ENCODE assay signal across 9 mouse cellular contexts in genomic region chr8:69881261-69881865, GRCm38 (mm10). TPM values are rescaled to one million over a fixed set of nuclear protein-coding genes. Genes with fewer than 3 reads are reported as not detected.
A peak's percentile ranks its signal among the peaks of the same experiment; 100 is the strongest.
DNase-seq lines count a peak whose midpoint lies in the region; ATAC-seq and TF ChIP-seq lines count a peak whose summit lies in the region.
"Had no signal": no experiment of that assay in that cellular context is flagged by ENCODE, and none has a peak within 500 bp of the region (broad histone marks: within the 10 kb centered on the region; RNA-seq: fewer than 3 reads in every experiment).

No protein-coding gene starts in this region.

- peak overlapping the region; percentile 49 for H3K4me3 ChIP-seq in heart, embryonic 15.5 days
- peak overlapping the region; percentile 49 to 55 for H3K4me3 ChIP-seq in ES-E14 (ENCODE audit: insufficient read depth in 1 of 2, low read depth in 1 of 2, low read length in 2 of 2, poor library complexity in 1 of 2, severe bottlenecking in 1 of 2)
- peak overlapping the region; percentile 44 for H3K4me3 ChIP-seq in forebrain, postnatal 0 days (ENCODE audit: low read depth, low read length)
- peak overlapping the region; percentile 44 for H3K4me3 ChIP-seq in liver, embryonic 16.5 days (ENCODE audit: low read depth, low read length)

- H3K9me3 ChIP-seq in heart, embryonic 15.5 days (replicated peaks) = no peaks in the 10 kb centered on the region
- H3K9me3 ChIP-seq in ES-E14 (ENCODE audit: control insufficient read depth, insufficient read depth, low read depth, low read length) = no peaks in the 10 kb centered on the region
- H3K9me3 ChIP-seq in forebrain, postnatal 0 days (ENCODE audit: low read length) = no peaks in the 10 kb centered on the region
- H3K9me3 ChIP-seq in liver, embryonic 16.5 days (replicated peaks; ENCODE audit: control insufficient read depth, low read length) = no peaks in the 10 kb centered on the region; the same call in 1 of the 2 replicates

- DNase-seq in heart, adult 11 months = no peak
- DNase-seq in ES-E14 (ENCODE audit: low read depth, low spot score) = no peak
- peak; percentile 58 for DNase-seq in forebrain, postnatal 0 days
- DNase-seq in ovary, adult 18-20 months (ENCODE audit: low spot score) = no peak
- no peak for DNase-seq in left cerebral cortex, adult 18-20 months (ENCODE audit: low spot score in 2 of 2)
- DNase-seq in layer of hippocampus, adult 8-10 months (ENCODE audit: low spot score in 2 of 2) = no peak

- no peak for TF ChIP-seq CTCF in forebrain, postnatal 0 days (IDR thresholded peaks at IDR 0.05; ENCODE audit: low read depth)

- peaks cover 24% of the 10 kb centered on the region for H3K4me1 ChIP-seq in heart, embryonic 15.5 days (replicated peaks)
- peaks cover 0 to 15% of the 10 kb centered on the region in 2 experiments; a peak in 1 of 4 replicates for H3K4me1 ChIP-seq in ES-E14 (ENCODE audit: control insufficient read depth in 2 of 2, insufficient read depth in 2 of 2, low read length in 2 of 2, poor library complexity in 1 of 2)
- H3K4me1 ChIP-seq in forebrain, postnatal 0 days (ENCODE audit: insufficient read depth) = 0 out of 2 replicates have a peak, but pooled peaks cover 6% of the 10 kb centered on the region
- H3K4me1 ChIP-seq in liver, embryonic 16.5 days (ENCODE audit: control insufficient read depth, low read depth, low read length) = peaks cover 8% of the 10 kb centered on the region

- H3K27me3 ChIP-seq in heart, embryonic 15.5 days = peaks cover 93% of the 10 kb centered on the region
- peaks cover 53% of the 10 kb centered on the region for H3K27me3 ChIP-seq in forebrain, postnatal 0 days (ENCODE audit: insufficient read depth, low read length)
- peaks cover 74% of the 10 kb centered on the region for H3K27me3 ChIP-seq in liver, embryonic 16.5 days (ENCODE audit: control insufficient read depth, insufficient read depth, low read depth, low read length)

- H3K27ac ChIP-seq in heart, embryonic 15.5 days = no peak overlapping the region
- H3K27ac ChIP-seq in ES-E14 (ENCODE audit: insufficient read depth, low read depth, low read length, poor library complexity, severe bottlenecking) = no peak overlapping the region
- no peak overlapping the region for H3K27ac ChIP-seq in forebrain, postnatal 0 days (ENCODE audit: low read depth, low read length)
- H3K27ac ChIP-seq in liver, embryonic 16.5 days (ENCODE audit: low read length) = no peak overlapping the region

- ATAC-seq in heart, embryonic 15.5 days (replicated peaks; ENCODE audit: insufficient number of reproducible peaks, insufficient read depth, low FRiP score, low read depth) = no peak
- peak; percentile 42 for ATAC-seq in forebrain, postnatal 0 days
- no peak for ATAC-seq in liver, embryonic 16.5 days (ENCODE audit: low read depth)
- ATAC-seq: CD4-positive, CD25-positive, alpha-beta regulatory T cell, adult 4 months had no signal

- H3K4me2 ChIP-seq in heart, embryonic 15.5 days = peak overlapping the region; percentile 64
- H3K4me2 ChIP-seq in forebrain, postnatal 0 days (ENCODE audit: low read depth) = peak overlapping the region; percentile 56
- H3K4me2 ChIP-seq in liver, embryonic 16.5 days (ENCODE audit: low read depth, low read length) = peak overlapping the region; percentile 52

- in situ Hi-C loops in ES-E14 (cut with MboI; ENCODE audit: low sequenced_read_pairs in 2 of 2, unreplicated experiment in 2 of 2) = no loop called here

- no peaks in the 10 kb centered on the region for H3K36me3 ChIP-seq in heart, embryonic 15.5 days
- H3K36me3 ChIP-seq in ES-E14 (ENCODE audit: control insufficient read depth, insufficient read depth, low read length, poor library complexity, severe bottlenecking) = no peaks in the 10 kb centered on the region
- no peaks in the 10 kb centered on the region for H3K36me3 ChIP-seq in forebrain, postnatal 0 days (ENCODE audit: insufficient read depth)
- H3K36me3 ChIP-seq in liver, embryonic 16.5 days (ENCODE audit: control insufficient read depth, insufficient read depth) = no peaks in the 10 kb centered on the region

- H3K9ac ChIP-seq in heart, embryonic 15.5 days = peak overlapping the region; percentile 48; the same call in 1 of the 2 replicates
- H3K9ac ChIP-seq in ES-E14 (ENCODE audit: insufficient read depth, low read depth, low read length, poor library complexity, severe bottlenecking) = peak overlapping the region; percentile 56
- H3K9ac ChIP-seq in forebrain, postnatal 0 days = peak overlapping the region; percentile 51
- no peak overlapping the region for H3K9ac ChIP-seq in liver, embryonic 16.5 days (ENCODE audit: low read depth, low read length)

- WGBS in heart, embryonic 15.5 days = 16% methylated on average over 79 of the region's 79 CpGs
- 22% methylated on average over 79 of the region's 79 CpGs for WGBS in forebrain, postnatal 0 days
- WGBS in liver, embryonic 16.5 days (ENCODE audit: insufficient replicate concordance) = 20% methylated on average over 79 of the region's 79 CpGs

TF ChIP-seq in ES-E14, 5 proteins besides CTCF, POLR2A, EP300 and RAD21:
- TF ChIP-seq MAFK (IDR thresholded peaks at IDR 0.05; ENCODE audit: insufficient read depth, low read depth, low read length) (no peak), CHD2 (IDR thresholded peaks at IDR 0.05; ENCODE audit: low read depth, low read length) (no peak), ZNF384 (IDR thresholded peaks at IDR 0.05; ENCODE audit: low read depth, low read length) (no peak), ZC3H11A (IDR thresholded peaks at IDR 0.05; ENCODE audit: borderline replicate concordance, low read depth, low read length) (no peak), HCFC1 (IDR thresholded peaks at IDR 0.05; ENCODE audit: borderline replicate concordance, insufficient read depth, low read length) (no peak)

RNA-seq across cellular contexts. Expression of gene Cilp2, which starts 6.1 kb away (rescaled TPM):
- 0.37 and 0.75 TPM in 2 replicates for polyA plus RNA-seq in heart, embryonic 15.5 days (2015; fragmentation: Nextera tagmentation; extraction: Ambion mirVana)
- total RNA-seq in ES-E14 (2012; rRNA removed) = 7.3 and 10.7 TPM in 2 replicates
- 13.5 and 13.8 TPM in 2 replicates for total RNA-seq in forebrain, postnatal 0 days (2014; rRNA removed)
- polyA plus RNA-seq in forebrain, postnatal 0 days (2015; fragmentation: Nextera tagmentation; extraction: Ambion mirVana) = 9.5 and 10.1 TPM in 2 replicates
- polyA plus RNA-seq in liver, embryonic 16.5 days (2015; fragmentation: Nextera tagmentation; extraction: Ambion mirVana) = not detected in 2 replicates
- under 1 TPM; 0.33 to 0.59 TPM for total RNA-seq in left cerebral cortex, adult 18-20 months (2021)
- under 1 TPM; 0.57 to 0.62 (median 0.59) TPM for total RNA-seq in layer of hippocampus, adult 8-10 months (2022)
- polyA plus RNA-seq: CD4-positive, CD25-positive, alpha-beta regulatory T cell, adult 4 months had no signal

RNA-seq across cellular contexts. Expression of gene Tssk6, which starts 20.6 kb away (rescaled TPM):
- polyA plus RNA-seq in heart, embryonic 15.5 days (2015; fragmentation: Nextera tagmentation; extraction: Ambion mirVana) = 1.5 and 1.8 TPM in 2 replicates
- total RNA-seq in ES-E14 (2012; rRNA removed) = 2.5 and 4.0 TPM in 2 replicates
- 0.95 TPM in 1 of 2 replicates, not detected in the other for total RNA-seq in forebrain, postnatal 0 days (2014; rRNA removed)
- 2.9 and 4.1 TPM in 2 replicates for polyA plus RNA-seq in forebrain, postnatal 0 days (2015; fragmentation: Nextera tagmentation; extraction: Ambion mirVana)
- 1.1 and 1.6 TPM in 2 replicates for polyA plus RNA-seq in liver, embryonic 16.5 days (2015; fragmentation: Nextera tagmentation; extraction: Ambion mirVana)
- not detected for total RNA-seq in left cerebral cortex, adult 18-20 months (2021)
- under 1 TPM in 2 of 4 experiments, not detected in 2; 0.41 to 0.47 TPM for total RNA-seq in layer of hippocampus, adult 8-10 months (2022)

RNA-seq across cellular contexts. Expression of gene Ndufa13, which starts 21.0 kb away (rescaled TPM):
- polyA plus RNA-seq in heart, embryonic 15.5 days (2015; fragmentation: Nextera tagmentation; extraction: Ambion mirVana) = 316 and 390 TPM in 2 replicates
- 146 and 243 TPM in 2 replicates for total RNA-seq in ES-E14 (2012; rRNA removed)
- total RNA-seq in forebrain, postnatal 0 days (2014; rRNA removed) = 90.7 and 130 TPM in 2 replicates
- polyA plus RNA-seq in forebrain, postnatal 0 days (2015; fragmentation: Nextera tagmentation; extraction: Ambion mirVana) = 209 and 263 TPM in 2 replicates
- polyA plus RNA-seq in liver, embryonic 16.5 days (2015; fragmentation: Nextera tagmentation; extraction: Ambion mirVana) = 103 and 104 TPM in 2 replicates
- 100 to 1,000 TPM; 148 to 155 TPM for total RNA-seq in left cerebral cortex, adult 18-20 months (2021)
- 100 to 1,000 TPM in 3 of 4 experiments, 10 to 100 TPM in 1; 95.2 to 148 (median 127) TPM for total RNA-seq in layer of hippocampus, adult 8-10 months (2022)

RNA-seq across cellular contexts. Expression of gene Yjefn3, which starts 21.1 kb away (rescaled TPM):
- polyA plus RNA-seq in heart, embryonic 15.5 days (2015; fragmentation: Nextera tagmentation; extraction: Ambion mirVana) = 5.9 and 10.1 TPM in 2 replicates
- total RNA-seq in ES-E14 (2012; rRNA removed) = 7.0 and 8.5 TPM in 2 replicates
- 8.9 and 15.0 TPM in 2 replicates for total RNA-seq in forebrain, postnatal 0 days (2014; rRNA removed)
- polyA plus RNA-seq in forebrain, postnatal 0 days (2015; fragmentation: Nextera tagmentation; extraction: Ambion mirVana) = 15.3 and 16.5 TPM in 2 replicates
- 0.63 and 0.77 TPM in 2 replicates for polyA plus RNA-seq in liver, embryonic 16.5 days (2015; fragmentation: Nextera tagmentation; extraction: Ambion mirVana)
- 10 to 100 TPM; 28.3 to 30.7 TPM for total RNA-seq in left cerebral cortex, adult 18-20 months (2021)
- total RNA-seq in layer of hippocampus, adult 8-10 months (2022) = 10 to 100 TPM; 19.1 to 43.7 (median 32.3) TPM

RNA-seq across cellular contexts. Expression of gene Pbx4, which starts 49.1 kb away (rescaled TPM):
- 2.6 and 5.6 TPM in 2 replicates for polyA plus RNA-seq in heart, embryonic 15.5 days (2015; fragmentation: Nextera tagmentation; extraction: Ambion mirVana)
- total RNA-seq in ES-E14 (2012; rRNA removed) = 5.2 and 6.1 TPM in 2 replicates
- 23.3 and 38.8 TPM in 2 replicates for total RNA-seq in forebrain, postnatal 0 days (2014; rRNA removed)
- 90.8 and 92.8 TPM in 2 replicates for polyA plus RNA-seq in forebrain, postnatal 0 days (2015; fragmentation: Nextera tagmentation; extraction: Ambion mirVana)
- polyA plus RNA-seq in liver, embryonic 16.5 days (2015; fragmentation: Nextera tagmentation; extraction: Ambion mirVana) = 1.8 and 2.0 TPM in 2 replicates
- 10 to 100 TPM; 14.1 to 17.8 TPM for total RNA-seq in left cerebral cortex, adult 18-20 months (2021)
- total RNA-seq in layer of hippocampus, adult 8-10 months (2022) = 10 to 100 TPM; 15.7 to 22.4 (median 20.7) TPM
